Mouse (Mus musculus): Measurements from ENCODE around the gene Bend3. TPM values are rescaled to one million over a fixed set of nuclear protein-coding genes. Genes with fewer than 3 reads are reported as not detected.

Bend3 gene
- polyA plus RNA-seq, 1 experiment from 2014 or later, result 8.8 TPM

DNA sequence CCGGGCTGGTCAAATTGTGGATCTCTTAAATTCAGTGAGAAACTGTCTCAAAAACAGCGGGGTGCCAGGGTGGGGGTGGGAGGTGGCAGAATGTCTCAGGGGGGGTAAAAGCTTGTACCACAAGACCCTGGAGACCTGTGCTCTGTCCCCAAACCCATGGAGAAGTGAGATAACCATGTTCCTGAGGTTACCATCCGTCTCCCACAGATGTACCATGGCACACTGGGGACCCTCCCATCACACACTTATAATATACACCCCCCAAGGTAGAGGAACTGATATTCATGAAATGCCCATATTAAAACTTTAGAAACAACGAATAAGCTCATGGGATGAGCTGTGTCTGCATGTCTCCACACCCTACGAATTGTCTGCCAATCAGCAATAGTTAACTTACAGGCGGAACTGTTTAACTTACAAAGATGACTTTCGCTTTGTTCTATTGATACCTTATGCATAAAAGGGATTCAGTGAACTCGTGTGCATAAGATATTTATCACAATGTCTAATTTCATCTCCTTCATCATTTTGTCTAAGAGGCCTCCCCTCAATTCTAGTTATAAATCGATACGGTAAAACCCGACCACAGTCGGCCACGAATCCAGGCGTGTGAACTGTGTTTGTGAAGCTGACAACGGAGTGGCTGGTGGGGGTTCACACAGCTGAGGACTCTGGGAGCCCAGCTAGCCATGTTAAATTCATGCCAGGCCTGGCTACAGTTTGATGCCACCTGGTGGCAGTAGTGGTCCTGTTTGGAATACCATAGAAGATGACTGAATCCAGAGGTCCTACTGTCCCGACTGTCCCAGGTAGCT, 26.6 kb upstream of the Bend3 start:
- peak overlapping the region; percentile 23; the same call in 1 of the 2 replicates for H3K9ac ChIP-seq (ENCODE audit: low read depth, low read length)
- no peaks in the 10 kb centered on the region for H3K9me3 ChIP-seq (ENCODE audit: control insufficient read depth, low read length)
- no peaks in the 10 kb centered on the region for H3K27me3 ChIP-seq (ENCODE audit: control insufficient read depth, insufficient read depth, low read length)
- peak overlapping the region; percentile 32 for H3K4me2 ChIP-seq (replicated peaks; ENCODE audit: low read depth, low read length)
- DNase-seq (ENCODE audit: low spot score) (peak; percentile 86), ATAC-seq (ENCODE audit: low FRiP score) (peak; percentile 82)
- peaks cover 3% of the 10 kb centered on the region; the same call in 1 of the 2 replicates for H3K4me1 ChIP-seq (replicated peaks; ENCODE audit: control insufficient read depth, insufficient read depth, low read length)
- no peaks in the 10 kb centered on the region for H3K36me3 ChIP-seq (ENCODE audit: control insufficient read depth, insufficient read depth, low read length)
- H3K27ac ChIP-seq (ENCODE audit: low read depth, low read length), result no peak overlapping the region
- H3K4me3 ChIP-seq (ENCODE audit: low read depth, low read length), result no peak overlapping the region
- 28% methylated on average over 16 of the region's 16 CpGs for WGBS

- DNase-seq (ENCODE audit: low spot score) (no peak), ATAC-seq (ENCODE audit: low FRiP score) (no peak)
- no peaks in the 10 kb centered on the region for H3K36me3 ChIP-seq (ENCODE audit: control insufficient read depth, insufficient read depth, low read length)
- 16% methylated on average over 5 of the region's 5 CpGs for WGBS
- no peak overlapping the region for H3K4me3 ChIP-seq (ENCODE audit: low read depth, low read length)
- H3K9ac ChIP-seq (ENCODE audit: low read depth, low read length), result no peak overlapping the region
- peaks cover 3% of the 10 kb centered on the region; the same call in 1 of the 2 replicates for H3K4me1 ChIP-seq (replicated peaks; ENCODE audit: control insufficient read depth, insufficient read depth, low read length)
- no peaks in the 10 kb centered on the region for H3K27me3 ChIP-seq (ENCODE audit: control insufficient read depth, insufficient read depth, low read length)
- no peaks in the 10 kb centered on the region for H3K9me3 ChIP-seq (ENCODE audit: control insufficient read depth, low read length)
- H3K27ac ChIP-seq (ENCODE audit: low read depth, low read length), result no peak overlapping the region
- peak overlapping the region; percentile 32 for H3K4me2 ChIP-seq (replicated peaks; ENCODE audit: low read depth, low read length)
These were observed 26.0 kb upstream of the Bend3 start for GRCm38 (mm10) chr10:43452663-43452996.

- DNase-seq (ENCODE audit: low spot score), result no peak
- no peak for ATAC-seq (ENCODE audit: low FRiP score)
- H3K9ac ChIP-seq (ENCODE audit: low read depth, low read length), result no peak overlapping the region
- no peak overlapping the region for H3K4me2 ChIP-seq (replicated peaks; ENCODE audit: low read depth, low read length)
- no peaks in the 10 kb centered on the region for H3K9me3 ChIP-seq (ENCODE audit: control insufficient read depth, low read length)
- no peaks in the 10 kb centered on the region for H3K27me3 ChIP-seq (ENCODE audit: control insufficient read depth, insufficient read depth, low read length)
- 60% methylated on average over 1 of the region's 1 CpGs for WGBS
- H3K27ac ChIP-seq (ENCODE audit: low read depth, low read length), result no peak overlapping the region
- peaks cover 3% of the 10 kb centered on the region; the same call in 1 of the 2 replicates for H3K4me1 ChIP-seq (replicated peaks; ENCODE audit: control insufficient read depth, insufficient read depth, low read length)
- no peaks in the 10 kb centered on the region for H3K36me3 ChIP-seq (ENCODE audit: control insufficient read depth, insufficient read depth, low read length)
- no peak overlapping the region for H3K4me3 ChIP-seq (ENCODE audit: low read depth, low read length)
These were observed 24.4 kb upstream of the Bend3 start for GRCm38 (mm10) chr10:43454219-43454618.

DNA sequence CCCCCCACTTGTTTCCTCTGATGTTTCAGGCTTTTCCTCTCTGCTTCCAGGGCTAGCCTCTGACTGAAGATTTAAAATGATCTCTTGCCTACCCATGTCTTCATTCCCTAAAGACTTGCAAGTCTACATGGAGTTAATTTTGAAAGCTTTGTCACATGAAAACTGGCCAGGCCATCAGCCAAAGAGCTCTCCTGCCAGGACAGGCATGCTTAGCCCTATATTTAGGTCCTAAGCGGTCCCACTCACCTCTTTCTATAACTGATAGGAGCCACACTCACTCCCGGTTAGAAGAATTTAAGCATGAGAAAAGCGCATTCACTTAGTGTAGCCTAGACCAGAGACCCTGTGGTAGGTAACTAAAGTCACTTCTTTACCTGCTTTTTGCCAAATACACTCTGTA, 24.0 kb upstream of the Bend3 start:
- Histone ChIP-seq H3K27me3 (ENCODE audit: control insufficient read depth, insufficient read depth, low read length) (no peaks in the 10 kb centered on the region), H3K36me3 (ENCODE audit: control insufficient read depth, insufficient read depth, low read length) (no peaks in the 10 kb centered on the region), H3K9ac (ENCODE audit: low read depth, low read length) (no peak overlapping the region), H3K9me3 (ENCODE audit: control insufficient read depth, low read length) (no peaks in the 10 kb centered on the region), H3K4me3 (ENCODE audit: low read depth, low read length) (no peak overlapping the region), H3K4me1 (replicated peaks; ENCODE audit: control insufficient read depth, insufficient read depth, low read length) (peaks cover 3% of the 10 kb centered on the region; the same call in 1 of the 2 replicates), H3K27ac (ENCODE audit: low read depth, low read length) (no peak overlapping the region), H3K4me2 (replicated peaks; ENCODE audit: low read depth, low read length) (no peak overlapping the region)
- 94% methylated on average over 3 of the region's 3 CpGs for WGBS
- ATAC-seq (ENCODE audit: low FRiP score) (no peak), DNase-seq (ENCODE audit: low spot score) (no peak)

- 87% methylated on average over 5 of the region's 5 CpGs for WGBS
- H3K27me3 ChIP-seq (ENCODE audit: control insufficient read depth, insufficient read depth, low read length), result no peaks in the 10 kb centered on the region
- no peaks in the 10 kb centered on the region for H3K4me1 ChIP-seq (replicated peaks; ENCODE audit: control insufficient read depth, insufficient read depth, low read length)
- no peak overlapping the region for H3K27ac ChIP-seq (ENCODE audit: low read depth, low read length)
- no peaks in the 10 kb centered on the region for H3K9me3 ChIP-seq (ENCODE audit: control insufficient read depth, low read length)
- no peak for DNase-seq (ENCODE audit: low spot score)
- no peak overlapping the region for H3K4me3 ChIP-seq (ENCODE audit: low read depth, low read length)
- H3K9ac ChIP-seq (ENCODE audit: low read depth, low read length), result no peak overlapping the region
- no peaks in the 10 kb centered on the region for H3K36me3 ChIP-seq (ENCODE audit: control insufficient read depth, insufficient read depth, low read length)
- no peak for ATAC-seq (ENCODE audit: low FRiP score)
- H3K4me2 ChIP-seq (replicated peaks; ENCODE audit: low read depth, low read length), result no peak overlapping the region
These were observed 15.8 kb upstream of the Bend3 start for GRCm38 (mm10) chr10:43462821-43463220.

DNA sequence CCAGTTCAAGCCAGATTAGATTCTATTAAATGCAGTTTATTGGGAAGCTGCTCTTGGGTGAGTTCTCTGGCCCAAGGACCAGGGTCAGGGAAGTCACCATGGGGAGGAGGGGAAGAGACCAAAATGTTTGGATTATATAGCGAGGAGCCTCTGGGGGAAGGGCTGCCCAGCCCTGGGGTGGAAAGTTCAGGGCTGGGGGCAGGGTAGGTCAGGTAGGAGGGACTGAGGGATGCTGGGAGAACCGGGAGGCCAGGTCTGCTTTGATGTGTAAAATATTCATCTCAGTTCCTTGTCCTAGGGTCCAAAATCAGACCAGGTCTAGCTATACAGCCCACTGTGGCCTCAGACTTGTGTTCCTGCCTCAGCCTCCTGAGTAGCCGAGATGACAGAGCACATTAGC, 15.4 kb upstream of the Bend3 start:
- H3K36me3 ChIP-seq (ENCODE audit: control insufficient read depth, insufficient read depth, low read length), result no peaks in the 10 kb centered on the region
- no peak overlapping the region for H3K4me3 ChIP-seq (ENCODE audit: low read depth, low read length)
- ATAC-seq (ENCODE audit: low FRiP score) (no peak), DNase-seq (ENCODE audit: low spot score) (no peak)
- no peak overlapping the region for H3K4me2 ChIP-seq (replicated peaks; ENCODE audit: low read depth, low read length)
- H3K4me1 ChIP-seq (replicated peaks; ENCODE audit: control insufficient read depth, insufficient read depth, low read length), result no peaks in the 10 kb centered on the region
- no peak overlapping the region for H3K9ac ChIP-seq (ENCODE audit: low read depth, low read length)
- H3K9me3 ChIP-seq (ENCODE audit: control insufficient read depth, low read length), result no peaks in the 10 kb centered on the region
- H3K27ac ChIP-seq (ENCODE audit: low read depth, low read length), result no peak overlapping the region
- WGBS, result 63% methylated on average over 3 of the region's 3 CpGs
- no peaks in the 10 kb centered on the region for H3K27me3 ChIP-seq (ENCODE audit: control insufficient read depth, insufficient read depth, low read length)

DNA sequence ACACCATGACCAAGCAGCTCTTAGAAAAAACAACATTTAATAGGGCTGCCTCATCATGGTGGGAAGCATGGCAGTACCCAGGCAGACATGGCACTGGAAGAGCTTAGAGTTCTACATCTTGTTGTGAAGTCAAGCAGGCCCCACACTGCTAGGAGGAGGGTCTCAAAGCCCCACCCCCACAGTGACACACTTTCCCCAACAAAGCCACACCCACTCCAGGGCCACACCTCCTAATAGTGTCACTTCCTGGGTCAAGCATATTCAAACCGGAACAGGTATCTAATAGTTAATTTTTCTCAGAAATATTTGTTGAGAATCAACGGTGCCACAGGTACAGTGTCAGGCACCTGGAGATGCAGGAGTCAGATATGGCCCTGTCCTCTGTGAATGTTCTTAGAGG, 12.4 kb upstream of the Bend3 start:
- ATAC-seq (ENCODE audit: low FRiP score) (no peak), DNase-seq (ENCODE audit: low spot score) (no peak)
- WGBS, result 90% methylated on average over 2 of the region's 2 CpGs
- H3K27ac ChIP-seq (ENCODE audit: low read depth, low read length), result no peak overlapping the region
- H3K27me3 ChIP-seq (ENCODE audit: control insufficient read depth, insufficient read depth, low read length), result no peaks in the 10 kb centered on the region
- no peaks in the 10 kb centered on the region for H3K9me3 ChIP-seq (ENCODE audit: control insufficient read depth, low read length)
- H3K36me3 ChIP-seq (ENCODE audit: control insufficient read depth, insufficient read depth, low read length), result no peaks in the 10 kb centered on the region
- no peak overlapping the region for H3K4me2 ChIP-seq (replicated peaks; ENCODE audit: low read depth, low read length)
- H3K4me1 ChIP-seq (replicated peaks; ENCODE audit: control insufficient read depth, insufficient read depth, low read length), result no peaks in the 10 kb centered on the region
- no peak overlapping the region for H3K4me3 ChIP-seq (ENCODE audit: low read depth, low read length)
- no peak overlapping the region for H3K9ac ChIP-seq (ENCODE audit: low read depth, low read length)

DNA sequence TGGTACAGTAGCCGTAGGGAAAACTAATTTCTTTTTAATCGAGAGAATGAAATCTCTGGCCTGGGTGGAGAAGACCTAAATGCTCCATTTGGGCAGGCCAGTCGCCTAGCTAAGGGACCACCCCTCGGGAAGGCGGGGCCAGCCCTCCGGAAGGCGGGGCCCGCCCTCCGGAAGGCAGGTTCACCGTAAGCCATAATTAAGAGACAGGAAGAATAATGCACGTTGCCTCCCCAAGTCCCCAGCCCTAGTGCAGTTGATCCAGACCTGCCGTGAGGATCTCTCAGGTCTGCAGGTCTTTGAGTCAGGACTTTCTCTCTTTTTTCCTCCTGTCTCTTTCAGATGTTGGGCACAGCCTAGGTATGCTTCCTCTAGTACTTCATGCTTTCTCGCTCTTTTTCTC, 11.0 kb upstream of the Bend3 start:
- ATAC-seq (ENCODE audit: low FRiP score) (no peak), DNase-seq (ENCODE audit: low spot score) (no peak)
- no peak overlapping the region for H3K4me2 ChIP-seq (replicated peaks; ENCODE audit: low read depth, low read length)
- no peak overlapping the region for H3K9ac ChIP-seq (ENCODE audit: low read depth, low read length)
- H3K27me3 ChIP-seq (ENCODE audit: control insufficient read depth, insufficient read depth, low read length), result no peaks in the 10 kb centered on the region
- no peak overlapping the region for H3K27ac ChIP-seq (ENCODE audit: low read depth, low read length)
- no peak overlapping the region for H3K4me3 ChIP-seq (ENCODE audit: low read depth, low read length)
- WGBS, result 40% methylated on average over 13 of the region's 13 CpGs
- no peaks in the 10 kb centered on the region for H3K36me3 ChIP-seq (ENCODE audit: control insufficient read depth, insufficient read depth, low read length)
- H3K4me1 ChIP-seq (replicated peaks; ENCODE audit: control insufficient read depth, insufficient read depth, low read length), result no peaks in the 10 kb centered on the region
- H3K9me3 ChIP-seq (ENCODE audit: control insufficient read depth, low read length), result no peaks in the 10 kb centered on the region

- Histone ChIP-seq H3K4me1 (replicated peaks; ENCODE audit: control insufficient read depth, insufficient read depth, low read length) (no peaks in the 10 kb centered on the region), H3K4me2 (replicated peaks; ENCODE audit: low read depth, low read length) (no peak overlapping the region), H3K9ac (ENCODE audit: low read depth, low read length) (no peak overlapping the region), H3K27ac (ENCODE audit: low read depth, low read length) (no peak overlapping the region), H3K4me3 (ENCODE audit: low read depth, low read length) (no peak overlapping the region), H3K36me3 (ENCODE audit: control insufficient read depth, insufficient read depth, low read length) (no peaks in the 10 kb centered on the region), H3K27me3 (ENCODE audit: control insufficient read depth, insufficient read depth, low read length) (no peaks in the 10 kb centered on the region), H3K9me3 (ENCODE audit: control insufficient read depth, low read length) (no peaks in the 10 kb centered on the region)
- DNase-seq (ENCODE audit: low spot score), result no peak
- no peak for ATAC-seq (ENCODE audit: low FRiP score)
- 93% methylated on average over 6 of the region's 6 CpGs for WGBS
These were observed 10.3 kb upstream of the Bend3 start for GRCm38 (mm10) chr10:43468293-43468692.
